Mouse (Mus musculus) lung, postnatal 10 days (tissue): ENCODE measurements at regions not wholly inside any gene's neighbourhood (a gene's known extent, or its start where the extent isn't known, plus 50 kb on each side); places are given as distances from the start of the nearest gene placed in this dataset.

Experiments
- DNase-seq: peaks from one replicate; pipeline ENCODE4 v3.0.0; 2021

GRCm38 (mm10) chr5:108903134-108903923 lies 50.9 kb upstream of the Vmn2r9 start:
- DNase-seq = peak; percentile 9
